Mouse (Mus musculus) hindbrain, postnatal 0 days (tissue): Measurements from ENCODE around the gene Nacc1. TPM values are rescaled to one million over a fixed set of nuclear protein-coding genes. Genes with fewer than 3 reads are reported as not detected.
A peak's percentile ranks its signal among the peaks of the same experiment; 100 is the strongest.
"Not testable (repeated sequence)": the region's sequence is repeated elsewhere in the genome, so short reads cannot be mapped to it uniquely, and the experiment has no call there.

ENCODE experiments used
- ATAC-seq: fragments of 200-750 bp; cut with Nextera tagmentation; 2 replicates; pipeline ENCODE4 v1.8.0; 2017; ENCODE audit warnings: mild to moderate bottlenecking, moderate TSS enrichment, moderate library complexity
- DNase-seq: peaks from one replicate; pipeline ENCODE4 v3.0.0-alpha.2; 2015; ENCODE audit warnings: low spot score
- H3K27ac ChIP-seq: fragments of 300-500 bp; sonication (generic); 2 replicates; pipeline ENCODE4 v1.5.1; 2014; ENCODE audit warnings: mild to moderate bottlenecking
- H3K27me3 ChIP-seq: fragments of 300-500 bp; sonication (generic); 2 replicates; pipeline ENCODE4 v1.6.1; 2014; ENCODE audit warnings: low read length, mixed read lengths; ENCODE audit not compliant: insufficient read depth
- H3K36me3 ChIP-seq: fragments of 300-500 bp; sonication (generic); 2 replicates; pipeline ENCODE4 v1.6.1; 2014; ENCODE audit warnings: low read length, mixed read lengths; ENCODE audit not compliant: insufficient read depth
- H3K4me1 ChIP-seq: fragments of 300-500 bp; sonication (generic); 2 replicates; pipeline ENCODE4 v1.6.1; 2014; ENCODE audit warnings: antibody characterized with exemption, low read length, mixed read lengths; ENCODE audit not compliant: insufficient read depth
- H3K4me2 ChIP-seq: fragments of 300-500 bp; sonication (generic); 2 replicates; pipeline ENCODE4 v1.6.1; 2014; ENCODE audit warnings: low read depth, mild to moderate bottlenecking, low read length, moderate library complexity, mixed read lengths
- H3K4me3 ChIP-seq: fragments of 300-500 bp; sonication (generic); 2 replicates; pipeline ENCODE4 v1.5.1; 2014; ENCODE audit warnings: low read length
- H3K9ac ChIP-seq: fragments of 300-500 bp; sonication (generic); replicated peaks from 2 replicates; pipeline ENCODE4 v1.6.1; 2014; ENCODE audit warnings: mild to moderate bottlenecking, low read length, moderate library complexity, mixed read lengths
- H3K9me3 ChIP-seq: fragments of 300-500 bp; sonication (generic); 2 replicates; pipeline ENCODE4 v1.6.1; 2016; ENCODE audit warnings: low read length, mixed read lengths
- CTCF ChIP-seq: IDR thresholded peaks from 2 replicates; pipeline ENCODE4 v1.5.1; 2016; ENCODE audit warnings: antibody characterized with exemption, control low read depth, low read depth
- WGBS: fragments of 180-500 bp; shearing (Covaris S2); extraction: QIAGEN DNeasy Blood & Tissue Kit; methylation state at CpG from one replicate; pipeline ENCODE4 v1.1.7; 2014; 5-methylcytosine and 5-hydroxymethylcytosine counted together
- polyA plus RNA-seq: library from polyadenylated mRNA; unstranded; fragments of >200 nt; fragmentation: Nextera tagmentation; extraction: Ambion mirVana; gene quantifications from 2 replicates; pipeline ENCODE4 v1.2.1, GENCODE M21; 2015
- total RNA-seq: library from RNA; depleted of rRNA; stranded (reverse); fragments of >200 nt; gene quantifications from 2 replicates; pipeline ENCODE4 v1.2.3, GENCODE M21; 2014

Nacc1 gene
- total and polyA plus RNA-seq, 2 experiments from 2014 or later = 14.9 to 129 TPM

DNA sequence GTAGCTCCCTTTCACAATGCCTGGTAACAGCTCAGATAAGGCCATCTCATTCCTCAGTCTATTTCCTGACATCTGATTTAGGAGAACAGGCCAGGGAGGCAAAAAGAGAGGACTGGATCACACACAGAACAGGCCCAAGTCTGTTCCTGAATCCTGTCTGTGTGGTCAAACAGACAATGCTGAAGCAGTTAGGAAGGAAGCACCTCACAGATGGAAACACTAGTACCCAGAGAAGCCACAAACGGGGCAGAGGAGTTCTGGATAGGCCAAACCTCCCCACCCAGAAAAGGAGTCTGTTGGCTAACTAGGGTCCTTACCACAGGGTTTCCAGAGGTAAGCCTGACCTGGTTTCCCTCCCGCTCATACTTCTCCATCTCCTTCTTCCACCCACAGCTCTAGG is 5.4 kb downstream of the Nacc1 start:
- 89% methylated on average over 2 of the region's 2 CpGs for WGBS
- Histone ChIP-seq H3K36me3 (no peaks in the 10 kb centered on the region), H3K9me3 (no peaks in the 10 kb centered on the region), H3K27me3 (no peaks in the 10 kb centered on the region), H3K4me1 (peaks cover 18% of the 10 kb centered on the region), H3K4me3 (no peak overlapping the region), H3K9ac (no peak overlapping the region), H3K4me2 (no peak overlapping the region), H3K27ac (no peak overlapping the region)
- no peak for ATAC-seq
- DNase-seq = no peak
- no peak for TF ChIP-seq CTCF

GRCm38 (mm10) chr8:84681476-84681875 is 6.2 kb downstream of the Nacc1 start:
- Histone ChIP-seq H3K9ac (no peak overlapping the region), H3K27ac (no peak overlapping the region), H3K36me3 (no peaks in the 10 kb centered on the region), H3K4me3 (no peak overlapping the region), H3K9me3 (no peaks in the 10 kb centered on the region), H3K27me3 (no peaks in the 10 kb centered on the region), H3K4me1 (peaks cover 18% of the 10 kb centered on the region), H3K4me2 (no peak overlapping the region)
- no peak for TF ChIP-seq CTCF
- DNase-seq (no peak), ATAC-seq (no peak)
- 73% methylated on average over 2 of the region's 2 CpGs for WGBS

- no peak for ATAC-seq
- TF ChIP-seq CTCF = no peak
- no peak overlapping the region for H3K27ac ChIP-seq
- H3K9ac ChIP-seq = no peak overlapping the region
- H3K4me3 ChIP-seq = no peak overlapping the region
- H3K4me1 ChIP-seq = no peaks in the 10 kb centered on the region
- no peak overlapping the region for H3K4me2 ChIP-seq
- peaks cover 36% of the 10 kb centered on the region for H3K36me3 ChIP-seq
- H3K9me3 ChIP-seq = no peaks in the 10 kb centered on the region
- WGBS = 91% methylated on average over 5 of the region's 5 CpGs
- no peaks in the 10 kb centered on the region for H3K27me3 ChIP-seq
- no peak for DNase-seq
Measured at GRCm38 (mm10) chr8:84677305-84677704, 10.4 kb downstream of the Nacc1 start.

DNA sequence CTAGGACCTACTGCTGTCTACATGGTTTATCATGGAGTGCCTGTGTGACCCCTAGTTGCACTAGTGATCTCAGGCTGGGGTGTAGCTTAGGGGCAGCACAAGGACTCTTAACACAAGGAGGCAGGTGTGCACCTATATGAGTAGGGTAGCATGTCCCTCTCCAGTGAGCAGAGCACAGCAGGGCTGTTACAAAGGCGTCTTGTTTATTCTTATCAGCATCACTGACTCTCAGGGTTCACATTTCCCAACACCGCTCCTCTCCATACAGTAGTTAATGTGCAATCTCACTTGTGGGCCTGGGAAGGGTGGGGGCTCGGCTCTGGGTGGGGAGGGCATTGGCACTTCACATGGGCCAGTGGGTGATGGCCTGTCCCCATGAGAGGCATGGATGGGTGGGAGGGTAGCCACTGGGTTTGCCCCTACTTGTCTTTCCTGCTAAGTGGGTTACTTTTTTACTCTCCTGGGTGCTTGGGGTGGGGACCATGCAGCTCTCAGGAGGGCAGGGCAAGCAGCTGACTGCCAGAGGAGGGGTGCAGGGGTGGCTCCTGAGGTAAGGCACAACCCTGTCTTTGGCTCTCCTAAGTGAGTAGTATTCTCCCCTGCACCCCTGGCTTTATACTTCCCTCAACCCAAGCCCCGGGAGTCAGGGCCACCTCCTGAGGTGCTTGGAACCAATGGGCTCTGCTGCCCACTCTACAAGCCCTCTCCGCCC is 17.2 kb downstream of the Nacc1 start:
- 0 out of 2 replicates have a peak, but pooled peaks have one; percentile 4 for ATAC-seq
- not testable (repeated sequence) for H3K9ac ChIP-seq, H3K4me3 ChIP-seq, DNase-seq, H3K4me2 ChIP-seq, H3K9me3 ChIP-seq, H3K27ac ChIP-seq, H3K4me1 ChIP-seq, H3K27me3 ChIP-seq
- WGBS = 88% methylated on average over 5 of the region's 5 CpGs
- H3K36me3 ChIP-seq = peaks cover 26% of the 10 kb centered on the region

DNA sequence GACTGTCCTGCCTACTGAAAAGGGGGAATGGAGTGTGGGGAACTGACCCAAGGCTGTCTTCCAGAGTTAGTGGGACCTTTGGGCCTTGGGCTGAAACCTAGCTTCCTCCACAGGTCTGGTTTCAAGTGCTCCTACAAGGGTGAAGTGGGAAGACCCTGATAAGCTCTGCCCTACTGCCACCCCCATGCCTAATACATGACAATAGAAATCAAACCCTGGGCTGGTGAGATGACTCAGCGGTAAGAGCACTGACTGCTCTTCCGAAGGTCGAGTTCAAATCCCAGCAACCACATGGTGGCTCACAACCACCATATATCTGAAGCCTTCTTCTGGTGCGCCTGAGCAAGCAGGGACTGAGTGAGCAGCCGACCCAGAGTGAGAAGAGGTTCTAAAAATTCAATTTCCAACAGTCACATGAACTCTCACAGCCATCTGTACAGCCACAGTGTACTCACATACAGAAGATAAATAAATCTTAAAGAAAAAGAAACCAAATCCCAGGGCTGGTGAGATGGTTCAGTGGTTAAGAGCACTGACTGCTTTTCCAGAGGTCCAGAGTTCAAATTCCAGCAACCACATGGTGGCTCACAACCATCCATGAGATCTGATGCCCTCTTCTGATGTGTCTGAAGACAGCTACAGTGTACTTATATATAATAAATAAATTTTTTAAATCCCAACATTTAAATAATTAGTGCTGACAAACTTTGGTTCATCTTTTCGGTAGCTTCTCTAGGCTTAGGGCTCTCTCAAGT is 18.8 kb downstream of the Nacc1 start:
- WGBS = 82% methylated on average over 6 of the region's 6 CpGs
- ATAC-seq (no peak), DNase-seq (no peak)
- peaks cover 4% of the 10 kb centered on the region for H3K4me1 ChIP-seq
- TF ChIP-seq CTCF = no peak
- H3K4me2 ChIP-seq = no peak overlapping the region
- H3K27me3 ChIP-seq = no peaks in the 10 kb centered on the region
- no peak overlapping the region for H3K9ac ChIP-seq
- no peak overlapping the region for H3K27ac ChIP-seq
- no peaks in the 10 kb centered on the region for H3K9me3 ChIP-seq
- peaks cover 11% of the 10 kb centered on the region for H3K36me3 ChIP-seq
- no peak overlapping the region for H3K4me3 ChIP-seq

GRCm38 (mm10) chr8:84668081-84668480 is 19.6 kb downstream of the Nacc1 start:
- H3K9me3 ChIP-seq = no peaks in the 10 kb centered on the region
- WGBS = 67% methylated on average over 1 of the region's 1 CpGs
- no peak overlapping the region for H3K4me3 ChIP-seq
- peaks cover 5% of the 10 kb centered on the region; the same call in 1 of the 2 replicates for H3K36me3 ChIP-seq
- no peak for TF ChIP-seq CTCF
- H3K4me2 ChIP-seq = no peak overlapping the region
- no peak overlapping the region for H3K27ac ChIP-seq
- no peak for DNase-seq
- no peaks in the 10 kb centered on the region for H3K27me3 ChIP-seq
- peaks cover 4% of the 10 kb centered on the region for H3K4me1 ChIP-seq
- H3K9ac ChIP-seq = no peak overlapping the region
- ATAC-seq = no peak
